Mouse (Mus musculus): ENCODE results near the gene Flg2.

The Flg2 gene

GRCm38 (mm10) chr3:93196978-93197377 is at the start of gene Flg2:
Gene Flg2 (plus strand): TSS chr3:93197278.
- in situ Hi-C loops (cut with MboI; ENCODE audit: unreplicated experiment in 2 of 2) = no loop called here

GRCm38 (mm10) chr3:93162502-93162901 is 34.6 kb upstream of the Flg2 start:
- in situ Hi-C loops (cut with MboI; ENCODE audit: unreplicated experiment in 2 of 2) = no loop called here

GRCm38 (mm10) chr3:93162996-93163592 is 34.0 kb upstream of the Flg2 start:
- in situ Hi-C loops (cut with MboI; ENCODE audit: unreplicated experiment in 2 of 2) = no loop called here

- in situ Hi-C loops (cut with MboI; ENCODE audit: unreplicated experiment in 2 of 2) = no loop called here
Observed at GRCm38 (mm10) chr3:93180856-93181255, 16.2 kb upstream of the Flg2 start.

GRCm38 (mm10) chr3:93201955-93202354 is 4.9 kb downstream of the Flg2 start:
- in situ Hi-C loops (cut with MboI; ENCODE audit: unreplicated experiment in 2 of 2) = no loop called here

- in situ Hi-C loops (cut with MboI; ENCODE audit: unreplicated experiment in 2 of 2) = no loop called here
Observed at GRCm38 (mm10) chr3:93202499-93202898, 5.4 kb downstream of the Flg2 start.
